Mouse (Mus musculus): Measurements from ENCODE around the gene Zfp422. TPM values are rescaled to one million over a fixed set of nuclear protein-coding genes. Genes with fewer than 3 reads are reported as not detected.
A peak's percentile ranks its signal among the peaks of the same experiment; 100 is the strongest.
"Not testable (repeated sequence)": the region's sequence is repeated elsewhere in the genome, so short reads cannot be mapped to it uniquely, and the experiment has no call there.

Gene Zfp422
- polyA plus RNA-seq, 1 experiment = not detected

GRCm38 (mm10) chr6:116628095-116628494, 704 bp downstream of the Zfp422 start:
- Histone ChIP-seq H3K27ac (ENCODE audit: insufficient read depth, low read depth, low read length) (peak overlapping the region; percentile 72; the same call in 1 of the 2 replicates), H3K4me3 (ENCODE audit: insufficient read depth, low read depth, low read length) (peak overlapping the region; percentile 94), H3K4me1 (ENCODE audit: control insufficient read depth, insufficient read depth, low read length) (no peaks in the 10 kb centered on the region)
- WGBS = 5% methylated on average over 9 of the region's 9 CpGs
- TF ChIP-seq CTCF (IDR thresholded peaks at IDR 0.05; ENCODE audit: insufficient read depth, low read depth, low read length) (no peak), POLR2A (IDR thresholded peaks at IDR 0.05; ENCODE audit: insufficient read depth, low read depth, low read length) (no peak)

DNA sequence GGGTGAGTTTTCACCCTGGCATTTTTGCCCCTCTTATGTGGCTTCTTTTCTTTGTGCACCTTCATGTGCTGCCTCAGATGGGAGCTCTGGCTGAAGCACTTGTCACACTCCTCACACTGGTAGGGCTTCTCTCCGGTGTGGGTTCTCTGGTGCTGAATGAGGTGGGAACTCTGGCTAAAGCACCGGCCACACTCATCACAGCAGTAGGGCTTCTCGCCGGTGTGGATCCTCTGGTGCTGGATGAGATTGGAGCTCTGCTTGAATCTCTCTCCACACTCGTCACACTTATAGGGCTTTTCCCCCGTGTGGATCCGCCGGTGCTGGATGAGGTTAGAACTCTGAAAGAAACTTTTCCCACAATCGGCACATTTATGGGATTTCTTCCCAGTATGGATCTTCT, 2.4 kb downstream of the Zfp422 start:
- H3K27ac ChIP-seq (ENCODE audit: insufficient read depth, low read depth, low read length); H3K4me3 ChIP-seq (ENCODE audit: insufficient read depth, low read depth, low read length); H3K4me1 ChIP-seq (ENCODE audit: control insufficient read depth, insufficient read depth, low read length): not testable (repeated sequence)
- WGBS = 98% methylated on average over 9 of the region's 9 CpGs

DNA sequence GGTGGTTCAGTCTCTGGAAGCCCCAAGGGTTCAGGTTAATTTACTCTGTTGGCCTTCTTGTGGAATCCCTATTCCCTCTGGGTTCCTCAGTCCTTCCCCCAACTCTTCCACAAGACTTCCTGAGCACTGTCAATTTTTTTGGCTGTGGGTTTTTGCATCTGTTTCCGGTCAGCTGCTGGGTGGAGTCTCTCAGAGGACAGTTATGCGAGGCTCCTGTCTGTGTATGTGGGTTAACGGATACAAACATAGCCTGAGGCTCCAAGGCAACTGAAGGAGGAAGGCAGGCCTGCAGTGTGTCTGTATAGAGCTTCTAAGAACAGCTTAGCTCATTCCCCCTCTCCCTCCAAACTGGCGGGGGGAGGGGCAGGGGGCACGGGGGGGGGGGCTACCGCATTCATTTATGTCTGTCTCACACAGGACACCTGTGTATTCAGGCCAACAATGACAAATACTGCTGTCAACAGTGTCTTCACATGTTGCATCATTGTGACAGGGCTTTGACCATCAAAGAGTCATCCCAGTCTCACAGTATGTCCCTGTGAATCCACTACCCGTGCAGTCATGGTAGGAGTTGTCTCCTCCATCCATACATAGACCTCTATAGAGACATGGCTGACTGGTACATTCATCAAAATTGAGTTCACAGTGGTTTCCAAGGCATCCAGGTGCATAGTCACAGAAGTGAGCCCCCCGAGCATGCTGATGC, 7.3 kb downstream of the Zfp422 start:
- Histone ChIP-seq H3K27ac (ENCODE audit: insufficient read depth, low read depth, low read length) (no peak overlapping the region), H3K4me1 (ENCODE audit: control insufficient read depth, insufficient read depth, low read length) (no peaks in the 10 kb centered on the region), H3K4me3 (ENCODE audit: insufficient read depth, low read depth, low read length) (no peak overlapping the region)
- TF ChIP-seq CTCF (IDR thresholded peaks at IDR 0.05; ENCODE audit: insufficient read depth, low read depth, low read length) = no peak
- 73% methylated on average over 8 of the region's 8 CpGs for WGBS

- Histone ChIP-seq H3K4me1 (ENCODE audit: control insufficient read depth, insufficient read depth, low read length) (no peaks in the 10 kb centered on the region), H3K27ac (ENCODE audit: insufficient read depth, low read depth, low read length) (no peak overlapping the region), H3K4me3 (ENCODE audit: insufficient read depth, low read depth, low read length) (no peak overlapping the region)
- TF ChIP-seq POLR2A (IDR thresholded peaks at IDR 0.05; ENCODE audit: insufficient read depth, low read depth, low read length) = no peak
- TF ChIP-seq CTCF (IDR thresholded peaks at IDR 0.05; ENCODE audit: insufficient read depth, low read depth, low read length) = no peak
Observed at GRCm38 (mm10) chr6:116618073-116618472, 10.7 kb downstream of the Zfp422 start.

DNA sequence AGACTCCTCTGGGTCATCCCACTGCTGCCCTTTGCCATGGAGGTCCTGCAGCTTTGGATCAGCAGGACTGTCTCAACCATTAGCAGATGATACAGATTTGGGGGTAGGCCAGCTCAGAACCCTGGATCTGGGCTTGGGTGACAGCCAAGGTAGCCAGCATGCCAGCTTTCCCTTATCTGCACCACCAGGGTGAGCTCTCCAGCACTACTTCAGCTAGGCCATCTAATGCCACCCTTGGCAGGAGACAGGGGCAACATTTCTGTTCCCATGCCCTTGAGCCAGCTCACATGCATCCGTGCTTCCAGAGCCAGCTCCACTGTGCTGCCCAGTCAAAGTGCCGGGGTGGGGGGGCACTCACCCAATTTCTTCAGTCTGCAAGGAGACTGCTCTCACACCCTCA, 13.1 kb downstream of the Zfp422 start:
- 84% methylated on average over 2 of the region's 2 CpGs for WGBS
- Histone ChIP-seq H3K4me3 (ENCODE audit: insufficient read depth, low read depth, low read length) (no peak overlapping the region), H3K27ac (ENCODE audit: insufficient read depth, low read depth, low read length) (no peak overlapping the region), H3K4me1 (ENCODE audit: control insufficient read depth, insufficient read depth, low read length) (no peaks in the 10 kb centered on the region)
- TF ChIP-seq CTCF (IDR thresholded peaks at IDR 0.05; ENCODE audit: insufficient read depth, low read depth, low read length) = no peak
- TF ChIP-seq POLR2A (IDR thresholded peaks at IDR 0.05; ENCODE audit: insufficient read depth, low read depth, low read length) = no peak

DNA sequence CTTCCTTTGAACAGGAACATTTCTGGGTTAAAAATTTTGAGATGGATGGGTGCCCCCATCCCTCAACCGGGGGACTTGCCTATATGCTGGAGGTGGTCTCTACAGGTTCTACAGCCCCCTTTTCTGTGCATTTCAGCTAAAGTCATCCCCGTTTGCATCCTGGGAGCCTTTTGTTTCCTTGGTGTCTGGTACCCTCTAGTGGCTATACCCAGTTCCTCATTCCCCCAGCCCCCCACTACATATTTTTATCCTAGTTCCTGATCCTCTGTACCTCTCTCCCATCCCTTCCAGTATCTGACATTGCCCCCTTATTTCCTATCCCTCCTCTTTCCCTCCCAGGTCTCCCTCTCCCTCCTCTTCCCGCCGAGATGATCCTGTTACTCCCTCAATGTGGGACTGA, 21.6 kb downstream of the Zfp422 start:
- Histone ChIP-seq H3K27ac (ENCODE audit: insufficient read depth, low read depth, low read length) (no peak overlapping the region), H3K4me1 (ENCODE audit: control insufficient read depth, insufficient read depth, low read length) (no peaks in the 10 kb centered on the region), H3K4me3 (ENCODE audit: insufficient read depth, low read depth, low read length) (no peak overlapping the region)
- TF ChIP-seq CTCF (IDR thresholded peaks at IDR 0.05; ENCODE audit: insufficient read depth, low read depth, low read length) = no peak
- no peak for TF ChIP-seq POLR2A (IDR thresholded peaks at IDR 0.05; ENCODE audit: insufficient read depth, low read depth, low read length)
- 46% methylated on average over 4 of the region's 4 CpGs for WGBS

GRCm38 (mm10) chr6:116600969-116601368, 27.8 kb downstream of the Zfp422 start:
- H3K4me1 ChIP-seq (ENCODE audit: control insufficient read depth, insufficient read depth, low read length); H3K4me3 ChIP-seq (ENCODE audit: insufficient read depth, low read depth, low read length); H3K27ac ChIP-seq (ENCODE audit: insufficient read depth, low read depth, low read length): not testable (repeated sequence)

DNA sequence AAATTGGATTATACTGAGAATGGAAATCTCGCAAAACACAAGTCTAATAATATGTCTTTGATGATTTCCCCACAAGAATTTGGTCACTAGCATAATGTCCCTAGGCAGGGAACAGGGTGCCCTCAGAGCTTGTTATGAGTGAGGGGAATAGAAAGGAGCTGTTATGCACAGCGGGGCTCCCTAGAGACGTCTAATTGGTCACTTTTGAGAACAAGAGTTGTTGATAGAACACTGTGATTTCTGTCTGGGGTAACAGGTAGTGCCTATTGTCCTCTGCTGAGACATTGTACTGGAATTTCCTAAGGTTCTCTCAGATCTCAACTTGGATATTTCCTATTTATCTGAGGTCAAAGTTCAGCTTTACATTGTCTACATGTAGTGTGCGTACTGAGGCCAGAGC, 44.7 kb downstream of the Zfp422 start, which contains the start of gene Olfr215:
TSS of gene Olfr215 (minus strand) at position 101 of the 400 bp plus-strand sequence.
- H3K27ac ChIP-seq (ENCODE audit: insufficient read depth, low read depth, low read length) = no peak within 1 kb of the TSS
- TF ChIP-seq CTCF (IDR thresholded peaks at IDR 0.05; ENCODE audit: insufficient read depth, low read depth, low read length) (no peak), POLR2A (IDR thresholded peaks at IDR 0.05; ENCODE audit: insufficient read depth, low read depth, low read length) (no peak)
- no peak within 1 kb of the TSS for H3K4me3 ChIP-seq (ENCODE audit: insufficient read depth, low read depth, low read length)
- no peaks in the 10 kb centered on the region for H3K4me1 ChIP-seq (ENCODE audit: control insufficient read depth, insufficient read depth, low read length)
- 45% methylated on average over 4 of the region's 4 CpGs for WGBS

Other genes starting within 250 kb of the Zfp422 start
- gene Alox5, start 167.8 kb downstream of the Zfp422 start, polyA plus RNA-seq (2012; ENCODE audit: insufficient read depth, insufficient read length, low replicate concordance, missing spikeins) = not detected in 2 replicates
- not detected in 2 replicates for gene Olfr211, start 139.9 kb downstream of the Zfp422 start, polyA plus RNA-seq (2012; ENCODE audit: insufficient read depth, insufficient read length, low replicate concordance, missing spikeins)
- gene Olfr212, start 122.5 kb downstream of the Zfp422 start, polyA plus RNA-seq (2012; ENCODE audit: insufficient read depth, insufficient read length, low replicate concordance, missing spikeins) = not detected in 2 replicates
- not detected in 2 replicates for gene Olfr213, start 90.5 kb downstream of the Zfp422 start, polyA plus RNA-seq (2012; ENCODE audit: insufficient read depth, insufficient read length, low replicate concordance, missing spikeins)
- gene Gm5580, start 77.9 kb downstream of the Zfp422 start, polyA plus RNA-seq (2012; ENCODE audit: insufficient read depth, insufficient read length, low replicate concordance, missing spikeins) = not detected in 2 replicates
- gene Olfr214, start 74.8 kb downstream of the Zfp422 start, polyA plus RNA-seq (2012; ENCODE audit: insufficient read depth, insufficient read length, low replicate concordance, missing spikeins) = not detected in 2 replicates
- not detected in 2 replicates for gene Olfr215, start 44.8 kb downstream of the Zfp422 start, polyA plus RNA-seq (2012; ENCODE audit: insufficient read depth, insufficient read length, low replicate concordance, missing spikeins)
- not detected in 2 replicates for gene Depp1, start 21.6 kb upstream of the Zfp422 start, polyA plus RNA-seq (2012; ENCODE audit: insufficient read depth, insufficient read length, low replicate concordance, missing spikeins)
- not detected in 2 replicates for gene Rassf4, start 45.0 kb upstream of the Zfp422 start, polyA plus RNA-seq (2012; ENCODE audit: insufficient read depth, insufficient read length, low replicate concordance, missing spikeins)
- not detected in 2 replicates for gene Tmem72, start 87.9 kb upstream of the Zfp422 start, polyA plus RNA-seq (2012; ENCODE audit: insufficient read depth, insufficient read length, low replicate concordance, missing spikeins)